ENCODE assay signal across 8 mouse cellular contexts in genomic region chr11:78967371-78967770, GRCm38 (mm10). TPM values are rescaled to one million over a fixed set of nuclear protein-coding genes. Genes with fewer than 3 reads are reported as not detected.
DNase-seq lines count a peak whose midpoint lies in the region; ATAC-seq and TF ChIP-seq lines count a peak whose summit lies in the region.

No protein-coding gene starts in this region.

- H3K9me3 ChIP-seq in liver, embryonic 14.5 days (ENCODE audit: control insufficient read depth, low read length): no peaks in the 10 kb centered on the region

- no peak overlapping the region for H3K4me3 ChIP-seq in liver, embryonic 14.5 days (ENCODE audit: insufficient read depth in 1 of 2, low read depth in 2 of 2, low read length in 2 of 2)

- H3K36me3 ChIP-seq in liver, embryonic 14.5 days (replicated peaks; ENCODE audit: control insufficient read depth, insufficient read depth, low read depth): no peaks in the 10 kb centered on the region

- H3K27me3 ChIP-seq in liver, embryonic 14.5 days (ENCODE audit: control insufficient read depth, insufficient read depth, low read length): no peaks in the 10 kb centered on the region

- ATAC-seq in cerebellum, adult (ENCODE audit: insufficient number of reproducible peaks, low FRiP score, low TSS enrichment): no peak
- peak; percentile 49 to 78; a peak in 3 of 4 replicates for ATAC-seq in hematopoietic stem cell, adult 5-6 weeks (replicated peaks in 1 of 2; ENCODE audit: insufficient read depth in 1 of 2, low FRiP score in 2 of 2, low TSS enrichment in 1 of 2, low read depth in 1 of 2, poor library complexity in 2 of 2, severe bottlenecking in 2 of 2)
- ATAC-seq in liver, embryonic 14.5 days (ENCODE audit: insufficient read depth): no peak

- no peak for TF ChIP-seq EP300 in liver, embryonic 14.5 days (IDR thresholded peaks at IDR 0.05; ENCODE audit: low read depth)

- no peak overlapping the region for H3K9ac ChIP-seq in liver, embryonic 14.5 days (replicated peaks)

- H3K4me2 ChIP-seq in liver, embryonic 14.5 days (ENCODE audit: low read depth): no peak overlapping the region

- WGBS in liver, embryonic 14.5 days (ENCODE audit: insufficient replicate concordance): 12% methylated on average over 4 of the region's 4 CpGs

- H3K27ac ChIP-seq in liver, embryonic 14.5 days: no peak overlapping the region

- DNase-seq in cerebellum, adult 18-20 months: peak; percentile 12 to 30
- peak; percentile 47 for DNase-seq in ovary, postnatal 14 days (ENCODE audit: low spot score)
- no peak for DNase-seq in ovary, postnatal 10 days (ENCODE audit: low spot score)
- peak; percentile 46 for DNase-seq in c-Kit-positive CD71-positive TER-119-positive erythroid progenitor cells, embryonic 14.5 days (ENCODE audit: low spot score)
- DNase-seq in liver, embryonic 14.5 days (ENCODE audit: low read depth in 3 of 3, low spot score in 3 of 3): peak in 1 of 3 experiments; percentile 20
- DNase-seq in spleen, postnatal 10 days (ENCODE audit: low spot score in 2 of 2): peak; percentile 30 to 78

- TF ChIP-seq CTCF in liver, embryonic 14.5 days (IDR thresholded peaks at IDR 0.05; ENCODE audit: low read depth): peak; percentile 73

- H3K4me1 ChIP-seq in liver, embryonic 14.5 days (replicated peaks; ENCODE audit: control insufficient read depth in 2 of 2, insufficient read depth in 2 of 2, low read length in 1 of 2): peaks cover 0 to 2% of the 10 kb centered on the region in 2 experiments; a peak in 1 of 4 replicates

RNA-seq across cellular contexts. Expression of gene Lgals9, which starts 17.4 kb away (rescaled TPM):
- total RNA-seq in hematopoietic stem cell, adult 5-6 weeks (2017): 66.6 and 104 TPM in 2 replicates
- polyA plus RNA-seq in liver, embryonic 14.5 days (2012; rRNA removed): 58.5 and 70.8 TPM in 2 replicates
- 93.6 and 94.6 TPM in 2 replicates for polyA plus RNA-seq in liver, embryonic 14.5 days (2014; fragmentation: Nextera tagmentation; extraction: Ambion mirVana)

RNA-seq across cellular contexts. Expression of gene Nos2, which starts 46.8 kb away (rescaled TPM):
- not detected in 2 replicates for total RNA-seq in hematopoietic stem cell, adult 5-6 weeks (2017)
- polyA plus RNA-seq in liver, embryonic 14.5 days (2012; rRNA removed): 0.02 TPM in 2 replicates
- polyA plus RNA-seq in liver, embryonic 14.5 days (2014; fragmentation: Nextera tagmentation; extraction: Ambion mirVana): 0.04 TPM in 1 of 2 replicates, not detected in the other

Comparison
In these comparisons a context has a peak if more than half of its experiments do, and no peak if none do; other contexts are left out.
1. ATAC-seq: peak in hematopoietic stem cell, adult 5-6 weeks (2 of 2); none in cerebellum, adult (single experiment) and liver, embryonic 14.5 days (single experiment).